Mouse (Mus musculus): ENCODE results near the gene Fbxo42. TPM values are rescaled to one million over a fixed set of nuclear protein-coding genes. Genes with fewer than 3 reads are reported as not detected.
A peak's percentile ranks its signal among the peaks of the same experiment; 100 is the strongest.

Gene Fbxo42
- total and polyA plus RNA-seq, 3 experiments, result 11.2 to 260 (median 23.1) TPM

DNA sequence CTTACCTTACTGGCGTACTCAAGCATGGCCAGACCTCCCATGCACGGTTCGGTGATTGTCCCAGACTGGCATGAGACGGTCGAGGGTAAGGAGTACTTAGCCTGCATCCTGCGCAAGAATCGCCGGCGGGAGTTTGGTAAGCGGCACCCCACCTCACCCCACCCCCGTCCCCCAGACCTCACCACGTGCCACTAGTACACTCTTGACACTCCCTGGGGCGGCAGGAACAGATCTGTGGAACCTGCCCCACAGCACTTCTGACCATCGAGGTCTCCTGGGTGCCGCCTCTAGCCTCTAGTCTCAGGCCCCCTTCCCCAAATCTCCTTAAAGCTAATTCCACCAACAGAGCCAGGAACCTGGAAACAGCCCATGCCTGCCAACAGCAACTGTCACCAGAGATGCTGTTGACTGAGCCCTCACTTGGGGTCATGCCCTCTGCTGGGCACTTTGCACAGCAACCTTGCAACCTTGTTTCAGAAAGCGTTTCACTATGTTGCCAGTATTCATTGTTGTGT is 66.7 kb downstream of the Fbxo42 start (continued):
- TF ChIP-seq TAL1 (IDR thresholded peaks at IDR 0.05; ENCODE audit: low read length) (no peak), MAZ (IDR thresholded peaks at IDR 0.05; ENCODE audit: low read depth, low read length) (0 out of 2 replicates have a peak, but pooled peaks have one; percentile 38)

- no peak overlapping the region for H3K4me3 ChIP-seq (ENCODE audit: control insufficient read depth in 1 of 2, insufficient read depth in 1 of 2, low read depth in 2 of 2, low read length in 2 of 2)
- H3K36me3 ChIP-seq (ENCODE audit: control insufficient read depth in 1 of 2, insufficient read depth in 2 of 2, low read length in 2 of 2), result 0 out of 4 replicates have a peak, but pooled peaks cover 0 to 2% of the 10 kb centered on the region in 2 experiments
- DNase-seq (ENCODE audit: low read depth, low spot score), result no peak
- TF ChIP-seq SMC3 (IDR thresholded peaks at IDR 0.05; ENCODE audit: low read depth, low read length) (no peak), EP300 (IDR thresholded peaks at IDR 0.05; ENCODE audit: low read depth in 1 of 2, low read length in 2 of 2) (no peak), CHD1 (IDR thresholded peaks at IDR 0.05; ENCODE audit: low read depth, low read length) (no peak), RAD21 (IDR thresholded peaks at IDR 0.05; ENCODE audit: low read depth, low read length) (no peak), USF2 (IDR thresholded peaks at IDR 0.05; ENCODE audit: borderline replicate concordance in 1 of 2, insufficient read depth in 1 of 2, low read depth in 1 of 2, low read length in 2 of 2) (no peak), MEF2A (IDR thresholded peaks at IDR 0.05; ENCODE audit: extremely low read depth, insufficient replicate concordance, low read depth, low read length, poor library complexity, severe bottlenecking) (no peak), E2F4 (IDR thresholded peaks at IDR 0.05; ENCODE audit: borderline replicate concordance, low read depth, low read length) (no peak), MYB (IDR thresholded peaks at IDR 0.05; ENCODE audit: low read depth, low read length) (no peak), SIN3A (IDR thresholded peaks at IDR 0.05; ENCODE audit: low read length) (no peak), CTCF (IDR thresholded peaks at IDR 0.05 in 2 of 3, conservative IDR thresholded peaks at IDR 0.05 in 1 of 3; ENCODE audit: control insufficient read depth in 1 of 3, insufficient read depth in 1 of 3, low read depth in 2 of 3, low read length in 3 of 3, poor library complexity in 1 of 3, severe bottlenecking in 1 of 3) (no peak), POLR2AphosphoS2 (IDR thresholded peaks at IDR 0.05; ENCODE audit: low read length) (no peak), ETS1 (IDR thresholded peaks at IDR 0.05; ENCODE audit: low read depth, low read length) (no peak), ZC3H11A (IDR thresholded peaks at IDR 0.05; ENCODE audit: low read depth, low read length) (no peak), JUND (IDR thresholded peaks at IDR 0.05; ENCODE audit: low read depth, low read length) (no peak), MAFK (IDR thresholded peaks at IDR 0.05; ENCODE audit: borderline replicate concordance, low read depth, low read length) (no peak), CHD2 (IDR thresholded peaks at IDR 0.05; ENCODE audit: low read length) (no peak), UBTF (IDR thresholded peaks at IDR 0.05; ENCODE audit: borderline replicate concordance, insufficient read depth, low read depth, low read length) (no peak), GABPA (IDR thresholded peaks at IDR 0.05; ENCODE audit: low read depth, low read length) (no peak), MAX (IDR thresholded peaks at IDR 0.05; ENCODE audit: low read length) (no peak), TCF12 (IDR thresholded peaks at IDR 0.05; ENCODE audit: low read depth, low read length) (no peak)
- no peaks in the 10 kb centered on the region for H3K79me2 ChIP-seq (ENCODE audit: control insufficient read depth, insufficient read depth, low read length, poor library complexity)
- H3K4me1 ChIP-seq (ENCODE audit: control insufficient read depth in 1 of 2, insufficient read depth in 2 of 2, low read length in 2 of 2), result no peaks in the 10 kb centered on the region
- H3K27me3 ChIP-seq (ENCODE audit: control insufficient read depth in 1 of 2, insufficient read depth in 2 of 2, low read length in 2 of 2), result no peaks in the 10 kb centered on the region
- H3K27ac ChIP-seq (ENCODE audit: control insufficient read depth, low read depth, low read length), result no peak overlapping the region
- no peaks in the 10 kb centered on the region for H3K9me3 ChIP-seq (replicated peaks; ENCODE audit: insufficient read depth, low read length)
- H3K9ac ChIP-seq (ENCODE audit: control insufficient read depth, low read depth, low read length, poor library complexity, severe bottlenecking), result no peak overlapping the region
Measured at GRCm38 (mm10) chr4:141219583-141220213, 72.0 kb downstream of the Fbxo42 start.
